Mouse (Mus musculus): ENCODE measurements around the gene Zdhhc18. TPM values are rescaled to one million over a fixed set of nuclear protein-coding genes. Genes with fewer than 3 reads are reported as not detected.

Gene Zdhhc18
- total and polyA plus RNA-seq, 3 experiments, result 4.4 to 11.6 (median 9.6) TPM

- no peak overlapping the region for H3K4me3 ChIP-seq (ENCODE audit: low read depth, low read length)
- H3K36me3 ChIP-seq (replicated peaks), result no peaks in the 10 kb centered on the region
- TF ChIP-seq GATA2 (IDR thresholded peaks at IDR 0.05; ENCODE audit: borderline replicate concordance, low read depth, low read length), result no peak
- no peak for TF ChIP-seq TAL1 (conservative IDR thresholded peaks at IDR 0.05; ENCODE audit: low read depth, low read length)
- TF ChIP-seq CTCF (IDR thresholded peaks at IDR 0.05; ENCODE audit: low read depth, low read length), result no peak
- no peak for TF ChIP-seq GATA1 (IDR thresholded peaks at IDR 0.05; ENCODE audit: borderline replicate concordance, low read length)
- TF ChIP-seq POLR2AphosphoS5 (IDR thresholded peaks at IDR 0.05; ENCODE audit: insufficient replicate concordance, low read depth, low read length), result no peak
- peaks cover 60% of the 10 kb centered on the region for H3K27me3 ChIP-seq (ENCODE audit: insufficient read depth, low read length)
- no peaks in the 10 kb centered on the region for H3K9me3 ChIP-seq (replicated peaks)
- DNase-seq (ENCODE audit: low spot score), result no peak
- no peak for ATAC-seq (ENCODE audit: extremely low read depth, insufficient number of reproducible peaks, low FRiP score, poor library complexity, severe bottlenecking)
- peaks cover 11% of the 10 kb centered on the region for H3K4me1 ChIP-seq (ENCODE audit: insufficient read depth, low read depth, low read length)
Measured at GRCm38 (mm10) chr4:133557041-133557717, 92.8 kb downstream of the Zdhhc18 start.

Other genes with a start within 250 kb of the Zdhhc18 start
- gene Tent5b, start 170.0 kb downstream of the Zdhhc18 start, total RNA-seq (2014; fragmentation: Nextera tagmentation), result not detected in 2 replicates
- gene Tent5b, start 170.0 kb downstream of the Zdhhc18 start, total RNA-seq (2017), result not detected in 2 replicates
- gene Tent5b, start 170.0 kb downstream of the Zdhhc18 start, polyA plus RNA-seq (2012), result not detected in 2 replicates
- not detected in 2 replicates for gene Trnp1, start 151.6 kb downstream of the Zdhhc18 start, total RNA-seq (2014; fragmentation: Nextera tagmentation)
- gene Trnp1, start 151.6 kb downstream of the Zdhhc18 start, total RNA-seq (2017), result 0.16 TPM in 1 of 2 replicates, not detected in the other
- gene Trnp1, start 151.6 kb downstream of the Zdhhc18 start, polyA plus RNA-seq (2012), result not detected in 2 replicates
- not detected in 2 replicates for gene Kdf1, start 131.2 kb downstream of the Zdhhc18 start, total RNA-seq (2014; fragmentation: Nextera tagmentation)
- 0.06 TPM in 1 of 2 replicates, not detected in the other for gene Kdf1, start 131.2 kb downstream of the Zdhhc18 start, total RNA-seq (2017)
- gene Kdf1, start 131.2 kb downstream of the Zdhhc18 start, polyA plus RNA-seq (2012), result not detected in 2 replicates
- 150 and 160 TPM in 2 replicates for gene Nudc, start 104.2 kb downstream of the Zdhhc18 start, total RNA-seq (2014; fragmentation: Nextera tagmentation)
- gene Nudc, start 104.2 kb downstream of the Zdhhc18 start, total RNA-seq (2017), result 181 and 220 TPM in 2 replicates
- gene Nudc, start 104.2 kb downstream of the Zdhhc18 start, polyA plus RNA-seq (2012), result 629 and 697 TPM in 2 replicates
- not detected in 2 replicates for gene Nr0b2, start 96.8 kb downstream of the Zdhhc18 start, total RNA-seq (2014; fragmentation: Nextera tagmentation)
- gene Nr0b2, start 96.8 kb downstream of the Zdhhc18 start, total RNA-seq (2017), result not detected in 2 replicates
- 0.04 TPM in 1 of 2 replicates, not detected in the other for gene Nr0b2, start 96.8 kb downstream of the Zdhhc18 start, polyA plus RNA-seq (2012)
- 1.9 and 3.8 TPM in 2 replicates for gene Gpatch3, start 75.4 kb downstream of the Zdhhc18 start, total RNA-seq (2014; fragmentation: Nextera tagmentation)
- 13.6 and 18.7 TPM in 2 replicates for gene Gpatch3, start 75.4 kb downstream of the Zdhhc18 start, total RNA-seq (2017)
- 9.9 and 11.2 TPM in 2 replicates for gene Gpatch3, start 75.4 kb downstream of the Zdhhc18 start, polyA plus RNA-seq (2012)
- gene Gpn2, start 65.8 kb downstream of the Zdhhc18 start, total RNA-seq (2014; fragmentation: Nextera tagmentation), result 2.3 and 10.9 TPM in 2 replicates
- gene Gpn2, start 65.8 kb downstream of the Zdhhc18 start, total RNA-seq (2017), result 10.2 and 14.0 TPM in 2 replicates
- 46.7 and 58.2 TPM in 2 replicates for gene Gpn2, start 65.8 kb downstream of the Zdhhc18 start, polyA plus RNA-seq (2012)
- 1.4 and 3.4 TPM in 2 replicates for gene Sfn, start 48.0 kb downstream of the Zdhhc18 start, total RNA-seq (2014; fragmentation: Nextera tagmentation)
- gene Sfn, start 48.0 kb downstream of the Zdhhc18 start, total RNA-seq (2017), result 0.41 and 0.66 TPM in 2 replicates
- gene Sfn, start 48.0 kb downstream of the Zdhhc18 start, polyA plus RNA-seq (2012), result 1.3 and 2.4 TPM in 2 replicates
- gene Pigv, start 22.5 kb upstream of the Zdhhc18 start, total RNA-seq (2014; fragmentation: Nextera tagmentation), result 13.2 and 15.4 TPM in 2 replicates
- 5.6 and 5.7 TPM in 2 replicates for gene Pigv, start 22.5 kb upstream of the Zdhhc18 start, total RNA-seq (2017)
- 11.4 and 12.7 TPM in 2 replicates for gene Pigv, start 22.5 kb upstream of the Zdhhc18 start, polyA plus RNA-seq (2012)
- gene Arid1a, start 106.6 kb upstream of the Zdhhc18 start, total RNA-seq (2014; fragmentation: Nextera tagmentation), result 224 and 240 TPM in 2 replicates
- gene Arid1a, start 106.6 kb upstream of the Zdhhc18 start, total RNA-seq (2017), result 21.4 and 22.2 TPM in 2 replicates
- gene Arid1a, start 106.6 kb upstream of the Zdhhc18 start, polyA plus RNA-seq (2012), result 124 and 205 TPM in 2 replicates
- 27.3 and 29.6 TPM in 2 replicates for gene Rps6ka1, start 237.6 kb upstream of the Zdhhc18 start, total RNA-seq (2014; fragmentation: Nextera tagmentation)
- gene Rps6ka1, start 237.6 kb upstream of the Zdhhc18 start, total RNA-seq (2017), result 29.7 and 35.9 TPM in 2 replicates
- gene Rps6ka1, start 237.6 kb upstream of the Zdhhc18 start, polyA plus RNA-seq (2012), result 22.3 and 27.4 TPM in 2 replicates